Mouse (Mus musculus) neural tube, embryonic 11.5 days (tissue): ENCODE data around the gene Pde4dip. TPM values are rescaled to one million over a fixed set of nuclear protein-coding genes. Genes with fewer than 3 reads are reported as not detected.

Experiments used
- ATAC-seq: fragments of 200-750 bp; cut with Nextera tagmentation; 2 replicates; pipeline ENCODE4 v1.8.0; 2017; ENCODE audit warnings: moderate number of reproducible peaks, mild to moderate bottlenecking, moderate TSS enrichment, moderate library complexity; ENCODE audit not compliant: insufficient read depth, low FRiP score, low TSS enrichment
- DNase-seq: peaks from one replicate; pipeline ENCODE4 v3.0.0-alpha.2; 2015; ENCODE audit warnings: low spot score
- H3K27ac ChIP-seq: fragments of 300-500 bp; sonication (generic); 2 replicates; pipeline ENCODE4 v1.5.1; 2014; ENCODE audit warnings: low read depth, mild to moderate bottlenecking, low read length
- H3K27me3 ChIP-seq: fragments of 300-500 bp; sonication (generic); 2 replicates; pipeline ENCODE4 v1.6.1; 2014; ENCODE audit warnings: mild to moderate bottlenecking, low read length, mixed read lengths; ENCODE audit not compliant: control insufficient read depth, insufficient read depth
- H3K36me3 ChIP-seq: fragments of 300-500 bp; sonication (generic); 2 replicates; pipeline ENCODE4 v1.6.1; 2014; ENCODE audit warnings: mild to moderate bottlenecking, low read length, moderate library complexity, mixed read lengths; ENCODE audit not compliant: control insufficient read depth, insufficient read depth
- H3K4me1 ChIP-seq: fragments of 300-500 bp; sonication (generic); 2 replicates; pipeline ENCODE4 v1.6.1; 2014; ENCODE audit warnings: low read length, mixed read lengths; ENCODE audit not compliant: control insufficient read depth, insufficient read depth
- H3K4me2 ChIP-seq: fragments of 300-500 bp; sonication (generic); 2 replicates; pipeline ENCODE4 v1.6.1; 2014; ENCODE audit warnings: low read depth, mild to moderate bottlenecking, moderate library complexity
- H3K4me3 ChIP-seq: fragments of 300-500 bp; sonication (generic); 2 replicates; pipeline ENCODE4 v1.5.1; 2014; ENCODE audit warnings: low read depth, low read length
- H3K9ac ChIP-seq: fragments of 300-500 bp; sonication (generic); 2 replicates; pipeline ENCODE4 v1.6.1; 2014; ENCODE audit warnings: mild to moderate bottlenecking, low read length
- H3K9me3 ChIP-seq: fragments of 300-500 bp; sonication (generic); 2 replicates; pipeline ENCODE4 v1.6.1; 2016; ENCODE audit warnings: low read length; ENCODE audit not compliant: control insufficient read depth
- WGBS: fragments of 180-500 bp; shearing (Covaris S2); extraction: QIAGEN DNeasy Blood & Tissue Kit; methylation state at CpG from one replicate; pipeline ENCODE4 v1.1.7; 2014; 5-methylcytosine and 5-hydroxymethylcytosine counted together
- polyA plus RNA-seq: library from polyadenylated mRNA; unstranded; fragments of >200 nt; fragmentation: Nextera tagmentation; extraction: Ambion mirVana; gene quantifications from 2 replicates; pipeline ENCODE4 v1.2.1, GENCODE M21; 2014

Pde4dip gene
- polyA plus RNA-seq, 1 experiment from 2014 or later, result 49.7 TPM

- no peaks in the 10 kb centered on the region for H3K4me1 ChIP-seq
- no peak overlapping the region for H3K9ac ChIP-seq
- 77% methylated on average over 3 of the region's 3 CpGs for WGBS
Observed at GRCm38 (mm10) chr3:97730131-97730530, 158.4 kb downstream of the Pde4dip start.

GRCm38 (mm10) chr3:97727801-97728200 is 160.7 kb downstream of the Pde4dip start:
- Histone ChIP-seq H3K4me1 (no peaks in the 10 kb centered on the region), H3K27me3 (no peaks in the 10 kb centered on the region), H3K4me2 (no peak overlapping the region), H3K27ac (no peak overlapping the region), H3K4me3 (no peak overlapping the region), H3K9ac (no peak overlapping the region), H3K36me3 (no peaks in the 10 kb centered on the region), H3K9me3 (no peaks in the 10 kb centered on the region)
- DNase-seq, result no peak
- 74% methylated on average over 2 of the region's 2 CpGs for WGBS
- ATAC-seq, result no peak

More at GRCm38 (mm10) chr3:97730131-97730530, 158.4 kb downstream of the Pde4dip start:
- H3K4me3 ChIP-seq, result no peak overlapping the region
- no peaks in the 10 kb centered on the region for H3K27me3 ChIP-seq
- H3K27ac ChIP-seq, result 0 out of 2 replicates have a peak overlapping the region, but pooled peaks have one; percentile 34
- no peak for ATAC-seq
- no peak overlapping the region for H3K4me2 ChIP-seq
- H3K9me3 ChIP-seq, result no peaks in the 10 kb centered on the region
- DNase-seq, result no peak
- no peaks in the 10 kb centered on the region for H3K36me3 ChIP-seq

- Histone ChIP-seq H3K9me3 (no peaks in the 10 kb centered on the region), H3K27me3 (no peaks in the 10 kb centered on the region), H3K4me1 (no peaks in the 10 kb centered on the region), H3K9ac (no peak overlapping the region), H3K27ac (no peak overlapping the region), H3K4me2 (no peak overlapping the region), H3K4me3 (no peak overlapping the region), H3K36me3 (no peaks in the 10 kb centered on the region)
- ATAC-seq, result no peak
- DNase-seq, result no peak
- 87% methylated on average over 9 of the region's 9 CpGs for WGBS
Observed at GRCm38 (mm10) chr3:97719116-97719515, 169.4 kb downstream of the Pde4dip start.

- 94% methylated on average over 1 of the region's 1 CpGs for WGBS
- Histone ChIP-seq H3K27ac (no peak overlapping the region), H3K9me3 (no peaks in the 10 kb centered on the region), H3K36me3 (no peaks in the 10 kb centered on the region), H3K4me2 (no peak overlapping the region), H3K9ac (no peak overlapping the region), H3K4me1 (no peaks in the 10 kb centered on the region), H3K27me3 (no peaks in the 10 kb centered on the region), H3K4me3 (no peak overlapping the region)
- DNase-seq (no peak), ATAC-seq (no peak)
Observed at GRCm38 (mm10) chr3:97715922-97716321, 172.6 kb downstream of the Pde4dip start.

GRCm38 (mm10) chr3:97710881-97711280 is 177.6 kb downstream of the Pde4dip start:
- 76% methylated on average over 5 of the region's 5 CpGs for WGBS

GRCm38 (mm10) chr3:97710134-97710533 is 178.4 kb downstream of the Pde4dip start:
- H3K4me1 ChIP-seq, result no peaks in the 10 kb centered on the region
- no peaks in the 10 kb centered on the region for H3K27me3 ChIP-seq
- no peak overlapping the region for H3K27ac ChIP-seq
- ATAC-seq, result no peak
- no peaks in the 10 kb centered on the region for H3K36me3 ChIP-seq
- WGBS, result 90% methylated on average over 11 of the region's 11 CpGs
- H3K9ac ChIP-seq, result no peak overlapping the region
- H3K4me2 ChIP-seq, result no peak overlapping the region
- no peak overlapping the region for H3K4me3 ChIP-seq
- no peaks in the 10 kb centered on the region for H3K9me3 ChIP-seq
- no peak for DNase-seq

More at GRCm38 (mm10) chr3:97710881-97711280, 177.6 kb downstream of the Pde4dip start:
- Histone ChIP-seq H3K27ac (no peak overlapping the region), H3K9me3 (no peaks in the 10 kb centered on the region), H3K9ac (no peak overlapping the region), H3K36me3 (no peaks in the 10 kb centered on the region), H3K4me1 (no peaks in the 10 kb centered on the region), H3K4me3 (no peak overlapping the region), H3K4me2 (no peak overlapping the region), H3K27me3 (no peaks in the 10 kb centered on the region)
- DNase-seq (no peak), ATAC-seq (no peak)

- Histone ChIP-seq H3K4me1 (no peaks in the 10 kb centered on the region), H3K9ac (no peak overlapping the region), H3K27me3 (no peaks in the 10 kb centered on the region), H3K9me3 (no peaks in the 10 kb centered on the region), H3K36me3 (no peaks in the 10 kb centered on the region), H3K4me2 (no peak overlapping the region), H3K4me3 (no peak overlapping the region), H3K27ac (no peak overlapping the region)
- 89% methylated on average over 4 of the region's 4 CpGs for WGBS
- DNase-seq, result no peak
- ATAC-seq, result no peak
Observed at GRCm38 (mm10) chr3:97706561-97706960, 181.9 kb downstream of the Pde4dip start.

GRCm38 (mm10) chr3:97705508-97705907 is 183.0 kb downstream of the Pde4dip start:
- WGBS, result 77% methylated on average over 3 of the region's 3 CpGs
- ATAC-seq (no peak), DNase-seq (no peak)
- no peaks in the 10 kb centered on the region for H3K36me3 ChIP-seq
- no peaks in the 10 kb centered on the region for H3K4me1 ChIP-seq
- H3K27me3 ChIP-seq, result no peaks in the 10 kb centered on the region
- no peaks in the 10 kb centered on the region for H3K9me3 ChIP-seq
- no peak overlapping the region for H3K9ac ChIP-seq
- no peak overlapping the region for H3K27ac ChIP-seq
- no peak overlapping the region for H3K4me2 ChIP-seq
- no peak overlapping the region for H3K4me3 ChIP-seq

GRCm38 (mm10) chr3:97702448-97703080 is 185.9 kb downstream of the Pde4dip start:
- Histone ChIP-seq H3K9me3 (no peaks in the 10 kb centered on the region), H3K9ac (no peak overlapping the region), H3K27me3 (no peaks in the 10 kb centered on the region), H3K4me3 (no peak overlapping the region), H3K4me2 (no peak overlapping the region), H3K4me1 (no peaks in the 10 kb centered on the region), H3K27ac (no peak overlapping the region), H3K36me3 (no peaks in the 10 kb centered on the region)
- ATAC-seq, result no peak
- no peak for DNase-seq
- 91% methylated on average over 11 of the region's 11 CpGs for WGBS
